Mouse (Mus musculus): ENCODE measurements around the gene Dmbt1.

GRCm38 (mm10) chr7:130984294-130984693 is 47.6 kb upstream of the Dmbt1 start:
- TF ChIP-seq GATA1 (IDR thresholded peaks at IDR 0.05; ENCODE audit: borderline replicate concordance, low read length), result no peak
- TF ChIP-seq FLI1 (IDR thresholded peaks at IDR 0.05; ENCODE audit: low read length), result no peak
